Mouse (Mus musculus) liver, adult 2 months (tissue): Measurements from ENCODE around the gene Psmb5.
A peak's percentile ranks its signal among the peaks of the same experiment; 100 is the strongest.

ENCODE experiments used
- CTCF ChIP-seq: fragments of 200-500 bp; IDR thresholded peaks from 2 replicates; pipeline ENCODE4 v1.5.1; 2011; ENCODE audit warnings: low read depth, low read length, control low read depth
- POLR2A ChIP-seq: fragments of 200-500 bp; IDR thresholded peaks from 2 replicates; pipeline ENCODE4 v1.6.1; 2011; ENCODE audit warnings: low read length, control low read depth; ENCODE audit not compliant: insufficient read depth; ENCODE audit errors: extremely low read depth

DNA sequence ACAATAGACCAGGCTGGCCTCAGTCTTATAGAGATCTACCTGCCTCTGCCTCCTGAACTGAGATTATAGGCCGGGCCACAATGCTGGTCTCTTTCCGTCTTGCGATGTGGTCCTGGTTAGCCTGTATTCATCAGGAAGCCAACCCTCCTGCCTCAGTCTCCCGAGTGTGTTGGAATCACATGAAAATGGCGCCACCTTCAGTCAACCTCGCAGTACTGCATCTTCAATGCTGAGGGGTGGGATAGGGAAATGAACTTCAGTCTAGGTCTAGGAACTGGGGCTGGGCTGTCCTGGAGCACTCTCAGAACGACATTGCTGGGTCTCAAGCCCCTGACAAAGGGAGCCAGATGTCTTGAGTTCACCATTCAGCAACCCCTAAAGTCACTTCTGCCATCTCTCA, 20.7 kb downstream of the Psmb5 start:
- TF ChIP-seq CTCF (peak; percentile 78), POLR2A (no peak)
